Mouse (Mus musculus) cerebellum, adult 2 months (tissue): Measurements from ENCODE around the gene Il27ra. TPM values are rescaled to one million over a fixed set of nuclear protein-coding genes. Genes with fewer than 3 reads are reported as not detected.
"Not testable (repeated sequence)": the region's sequence is repeated elsewhere in the genome, so short reads cannot be mapped to it uniquely, and the experiment has no call there.

Source experiments
- DNase-seq, 2 experiments: peaks; one replicate each; pipeline ENCODE4 v3.0.0; 2021
- H3K27ac ChIP-seq: fragments of 200-500 bp; 2 replicates; pipeline ENCODE4 v1.5.1; 2012; ENCODE audit warnings: low read length, control low read depth, inconsistent platforms; ENCODE audit not compliant: insufficient read depth
- H3K27me3 ChIP-seq: fragments of 200-500 bp; 2 replicates; pipeline ENCODE4 v1.6.1; 2012; ENCODE audit warnings: inconsistent platforms, mild to moderate bottlenecking, low read length, moderate library complexity; ENCODE audit not compliant: control insufficient read depth, insufficient read depth
- H3K4me1 ChIP-seq: fragments of 200-500 bp; 2 replicates; pipeline ENCODE4 v1.6.1; 2011; ENCODE audit warnings: low read length; ENCODE audit not compliant: control insufficient read depth, insufficient read depth
- H3K4me3 ChIP-seq: fragments of 200-500 bp; replicated peaks from 2 replicates; pipeline ENCODE3; 2011; ENCODE audit warnings: mild to moderate bottlenecking, low read depth, low read length, control low read depth; ENCODE audit not compliant: insufficient read depth
- CTCF ChIP-seq: fragments of 200-500 bp; IDR thresholded peaks from 2 replicates; pipeline ENCODE4 v1.5.1; 2011; ENCODE audit warnings: low read depth, mild to moderate bottlenecking, control low read depth, low read length, moderate library complexity, borderline replicate concordance; ENCODE audit not compliant: insufficient read depth
- POLR2A ChIP-seq: fragments of 200-500 bp; IDR thresholded peaks from 2 replicates; pipeline ENCODE4 v1.6.1; 2011; ENCODE audit warnings: low read length, control low read depth, borderline replicate concordance; ENCODE audit not compliant: insufficient read depth
- WGBS: fragments of 180-500 bp; shearing (Covaris S2); methylation state at CpG from one replicate; pipeline ENCODE4 v1.1.7; 2018; 5-methylcytosine and 5-hydroxymethylcytosine counted together
- polyA plus RNA-seq: library from polyadenylated mRNA; depleted of rRNA; stranded (reverse); fragments of >200 nt; gene quantifications from 2 replicates; pipeline ENCODE4 v1.2.3, GENCODE M21; 2012

Il27ra gene
- polyA plus RNA-seq, 1 experiment: 0.21 TPM

- peak overlapping the region; percentile 11 for H3K4me3 ChIP-seq
- no peak for DNase-seq
- H3K27ac ChIP-seq: no peak overlapping the region
- TF ChIP-seq POLR2A: no peak
- no peak for TF ChIP-seq CTCF
- H3K27me3 ChIP-seq: peaks cover 3% of the 10 kb centered on the region; the same call in 1 of the 2 replicates
- WGBS: 34% methylated on average over 35 of the region's 35 CpGs
- H3K4me1 ChIP-seq: peaks cover 8% of the 10 kb centered on the region; the same call in 1 of the 2 replicates
These were observed 29.8 kb downstream of the Il27ra start for GRCm38 (mm10) chr8:84012499-84013165.

- 2% methylated on average over 45 of the region's 45 CpGs for WGBS
- DNase-seq: no peak
- peaks cover 8% of the 10 kb centered on the region; the same call in 1 of the 2 replicates for H3K4me1 ChIP-seq
- H3K27ac ChIP-seq: no peak within 1 kb of the TSS
- peak within 1 kb of the TSS; percentile 23 for H3K4me3 ChIP-seq
- peaks cover 3% of the 10 kb centered on the region; the same call in 1 of the 2 replicates for H3K27me3 ChIP-seq
- TF ChIP-seq POLR2A: no peak
- TF ChIP-seq CTCF: no peak
These were observed 30.5 kb downstream of the Il27ra start, which contains the start of gene 2210011C24Rik for GRCm38 (mm10) chr8:84011705-84012498. Gene 2210011C24Rik, minus strand, starts transcription at chr8:84012171.

GRCm38 (mm10) chr8:84010625-84011611, 31.5 kb downstream of the Il27ra start:
- WGBS: 3% methylated on average over 82 of the region's 83 CpGs
- H3K4me1 ChIP-seq: peaks cover 8% of the 10 kb centered on the region; the same call in 1 of the 2 replicates
- DNase-seq: peak; percentile 73 to 77

GRCm38 (mm10) chr8:84009876-84010275, 32.5 kb downstream of the Il27ra start:
- peak; percentile 81 to 87 for DNase-seq
- Histone ChIP-seq H3K27ac (no peak overlapping the region), H3K4me1 (peaks cover 8% of the 10 kb centered on the region; the same call in 1 of the 2 replicates), H3K4me3 (no peak overlapping the region), H3K27me3 (peaks cover 3% of the 10 kb centered on the region; the same call in 1 of the 2 replicates)
- TF ChIP-seq POLR2A (no peak), CTCF (peak; percentile 91)
- WGBS: 1% methylated on average over 11 of the region's 11 CpGs

More at GRCm38 (mm10) chr8:84010625-84011611, 31.5 kb downstream of the Il27ra start:
- H3K27me3 ChIP-seq: peaks cover 3% of the 10 kb centered on the region; the same call in 1 of the 2 replicates
- TF ChIP-seq CTCF: peak; percentile 51; the same call in 1 of the 2 replicates
- TF ChIP-seq POLR2A: no peak
- H3K27ac ChIP-seq: no peak overlapping the region
- peak overlapping the region; percentile 23 for H3K4me3 ChIP-seq

- H3K27ac ChIP-seq: no peak overlapping the region
- WGBS: 50% methylated on average over 7 of the region's 7 CpGs
- DNase-seq: no peak
- H3K27me3 ChIP-seq: peaks cover 3% of the 10 kb centered on the region; the same call in 1 of the 2 replicates
- H3K4me1 ChIP-seq: peaks cover 8% of the 10 kb centered on the region
- H3K4me3 ChIP-seq: no peak overlapping the region
- TF ChIP-seq POLR2A: no peak
- no peak for TF ChIP-seq CTCF
These were observed 34.0 kb downstream of the Il27ra start for GRCm38 (mm10) chr8:84008362-84008761.

GRCm38 (mm10) chr8:84005502-84005901, 36.9 kb downstream of the Il27ra start:
- not testable (repeated sequence) for H3K27me3 ChIP-seq, H3K27ac ChIP-seq, DNase-seq, H3K4me1 ChIP-seq, H3K4me3 ChIP-seq
- 93% methylated on average over 7 of the region's 7 CpGs for WGBS
